ENCODE assay signal across 28 mouse cellular contexts in genomic region chr6:47821776-47822175, GRCm38 (mm10). TPM values are rescaled to one million over a fixed set of nuclear protein-coding genes. Genes with fewer than 3 reads are reported as not detected.
"Had no signal": no experiment of that assay in that cellular context is flagged by ENCODE, and none has a peak within 500 bp of the region (broad histone marks: within the 10 kb centered on the region; RNA-seq: fewer than 3 reads in every experiment).

No protein-coding gene starts in this region.

- H3K9me3 ChIP-seq: limb, embryonic 10.5 days; limb, embryonic 12.5 days; limb, embryonic 13.5 days; limb, embryonic 15.5 days; liver, embryonic 12.5 days; liver, embryonic 13.5 days; liver, embryonic 15.5 days; lung, embryonic 15.5 days; megakaryocyte, embryonic 14.5 days; midbrain, embryonic 12.5 days; midbrain, embryonic 13.5 days; midbrain, embryonic 15.5 days; neural tube, embryonic 12.5 days had no signal

- DNase-seq: left cerebral cortex, postnatal 4 days; liver; liver, embryonic 13.5 days; liver, postnatal 0 days; lung, adult 2 months; lung, embryonic 14.5 days; lung, postnatal 4 days; midbrain, embryonic 14.5 days had no signal

- ATAC-seq: liver, embryonic 12.5 days; liver, postnatal 0 days; midbrain, embryonic 13.5 days; midbrain, embryonic 15.5 days; midbrain, embryonic 16.5 days had no signal

- H3K27ac ChIP-seq: left cerebral cortex, adult 2 months; limb, embryonic 10.5 days; limb, embryonic 12.5 days; limb, embryonic 13.5 days; limb, embryonic 15.5 days; liver, embryonic 12.5 days; liver, embryonic 13.5 days; liver, embryonic 14.5 days; liver, embryonic 15.5 days; lung, embryonic 15.5 days; macrophage; midbrain, embryonic 12.5 days; midbrain, embryonic 13.5 days; midbrain, embryonic 15.5 days; neural tube, embryonic 12.5 days had no signal

- H3K36me3 ChIP-seq: liver, embryonic 15.5 days had no signal

- H3K9ac ChIP-seq: limb, embryonic 12.5 days; limb, embryonic 13.5 days; limb, embryonic 15.5 days; liver, embryonic 12.5 days; liver, embryonic 13.5 days; liver, embryonic 14.5 days; liver, embryonic 15.5 days; liver, postnatal 0 days; lung, embryonic 14.5 days; lung, embryonic 15.5 days; midbrain, embryonic 12.5 days; midbrain, embryonic 13.5 days; midbrain, embryonic 15.5 days; neural tube, embryonic 12.5 days had no signal

- H3K4me3 ChIP-seq: left cerebral cortex, adult 2 months; limb, embryonic 10.5 days; limb, embryonic 12.5 days; limb, embryonic 13.5 days; limb, embryonic 15.5 days; liver, embryonic 12.5 days; liver, embryonic 13.5 days; liver, embryonic 15.5 days; lung, embryonic 15.5 days; megakaryocyte, embryonic 14.5 days; midbrain, embryonic 12.5 days; midbrain, embryonic 13.5 days; midbrain, embryonic 15.5 days; myocyte; neural tube, embryonic 12.5 days had no signal

- H3K4me1 ChIP-seq: limb, embryonic 10.5 days; limb, embryonic 12.5 days; limb, embryonic 13.5 days; limb, embryonic 15.5 days; liver, embryonic 12.5 days; liver, embryonic 13.5 days; liver, embryonic 15.5 days; lung, embryonic 15.5 days; midbrain, embryonic 12.5 days; midbrain, embryonic 13.5 days; midbrain, embryonic 15.5 days; neural tube, embryonic 12.5 days had no signal

- H3K27me3 ChIP-seq: limb, embryonic 12.5 days; limb, embryonic 13.5 days; limb, embryonic 15.5 days; liver, embryonic 12.5 days; liver, embryonic 13.5 days; liver, embryonic 15.5 days; lung, embryonic 15.5 days; midbrain, embryonic 12.5 days; midbrain, embryonic 13.5 days; midbrain, embryonic 15.5 days; neural tube, embryonic 12.5 days had no signal

- H3K4me2 ChIP-seq: limb, embryonic 12.5 days; limb, embryonic 13.5 days; limb, embryonic 15.5 days; liver, embryonic 11.5 days; liver, embryonic 12.5 days; liver, embryonic 13.5 days; liver, embryonic 15.5 days; lung, embryonic 14.5 days; lung, embryonic 15.5 days; midbrain, embryonic 12.5 days; midbrain, embryonic 13.5 days; midbrain, embryonic 15.5 days; neural tube, embryonic 12.5 days had no signal

RNA-seq across cellular contexts. Expression of gene Zfp786, which starts 8.9 kb away (rescaled TPM):
- total RNA-seq: megakaryocyte, adult 5-6 weeks; monocyte, adult 5-6 weeks had no signal
